Mouse (Mus musculus): ENCODE measurements at regions not wholly inside any gene's neighbourhood (a gene's known extent, or its start where the extent isn't known, plus 50 kb on each side); places are given as distances from the start of the nearest gene placed in this dataset.

DNA sequence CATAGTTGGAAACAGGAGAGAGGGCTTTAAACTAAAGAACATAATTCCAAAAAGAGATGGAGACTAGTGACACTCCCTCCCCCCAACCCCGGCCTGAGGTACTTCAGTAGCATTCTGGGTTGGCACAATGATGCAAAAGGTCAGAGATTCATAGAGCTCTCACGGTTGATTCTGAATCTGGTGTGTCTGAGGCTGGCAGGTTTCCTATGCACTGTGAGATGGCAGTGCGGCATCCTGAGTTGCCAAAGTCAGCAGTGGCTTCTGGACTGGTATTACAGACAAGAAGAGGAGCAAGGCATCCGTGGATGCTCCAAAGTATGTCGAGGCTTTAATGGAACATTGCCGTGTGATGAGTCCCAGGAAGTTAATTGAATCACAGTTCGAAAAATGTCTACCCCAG lies 2791.8 kb upstream of the Gm7489 start:
- DNase-seq (ENCODE audit: inconsistent age in 2 of 2, low spot score in 1 of 2), result no peak

DNA sequence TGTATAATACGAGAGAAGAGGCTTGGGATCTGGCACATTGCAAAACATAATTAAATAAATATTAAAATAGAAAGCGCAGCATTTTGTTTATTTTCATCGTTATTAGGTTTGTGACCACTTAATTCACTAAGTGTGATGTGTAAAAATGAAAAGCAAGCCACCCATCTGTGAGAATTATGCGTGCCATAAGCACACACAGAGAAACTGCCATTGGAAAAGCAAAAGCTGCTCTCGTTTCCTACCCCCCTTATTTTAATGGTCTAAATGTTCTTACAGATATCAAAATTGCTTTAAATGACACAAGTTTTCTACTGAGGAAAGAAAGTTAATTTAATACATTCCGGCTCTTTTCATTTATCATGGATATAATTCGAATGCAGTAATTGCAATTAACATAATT lies 2780.8 kb upstream of the Gm7489 start:
- DNase-seq (ENCODE audit: inconsistent age in 2 of 2, low spot score in 1 of 2), result no peak

DNA sequence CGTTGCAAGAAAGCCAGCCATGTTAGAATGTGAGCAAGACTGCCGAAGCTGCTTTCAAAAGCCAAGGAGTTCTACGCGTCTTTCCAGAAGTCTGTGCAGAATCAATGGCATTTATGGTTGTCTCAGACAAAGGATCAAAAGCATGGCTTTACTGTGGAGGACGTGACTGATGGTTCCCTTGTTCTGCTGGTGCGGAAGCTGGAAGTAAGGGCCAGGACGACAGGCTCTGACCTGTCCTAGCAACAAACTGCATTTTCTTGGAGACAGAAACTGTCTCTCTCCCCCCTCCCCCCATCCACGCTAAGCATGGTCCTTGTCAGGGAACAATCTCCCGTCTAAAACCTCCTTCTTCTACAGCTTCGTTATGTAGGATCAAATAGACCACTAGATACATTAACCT lies 2780.3 kb upstream of the Gm7489 start:
- no peak for DNase-seq (ENCODE audit: inconsistent age in 2 of 2, low spot score in 1 of 2)

DNA sequence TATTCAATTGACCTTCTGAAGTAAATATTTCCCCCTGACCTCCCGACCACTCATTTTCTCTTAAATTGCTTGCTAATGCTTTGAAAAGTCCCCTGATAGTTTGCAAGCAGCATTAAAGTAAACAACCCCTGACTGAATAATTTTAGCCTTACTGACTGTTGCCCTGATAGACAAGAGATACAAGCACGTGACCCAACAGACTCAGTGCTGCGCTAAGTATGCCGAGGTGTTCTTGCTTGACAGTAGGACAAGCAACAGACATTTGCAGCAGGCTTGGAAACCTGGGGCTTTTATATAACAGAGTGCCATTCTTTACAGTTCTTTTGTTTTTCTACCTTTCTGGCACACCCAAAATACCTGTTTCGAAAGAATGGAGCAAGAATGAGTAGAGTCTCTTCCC lies 2779.9 kb upstream of the Gm7489 start:
- no peak for DNase-seq (ENCODE audit: inconsistent age in 2 of 2, low spot score in 1 of 2)

DNA sequence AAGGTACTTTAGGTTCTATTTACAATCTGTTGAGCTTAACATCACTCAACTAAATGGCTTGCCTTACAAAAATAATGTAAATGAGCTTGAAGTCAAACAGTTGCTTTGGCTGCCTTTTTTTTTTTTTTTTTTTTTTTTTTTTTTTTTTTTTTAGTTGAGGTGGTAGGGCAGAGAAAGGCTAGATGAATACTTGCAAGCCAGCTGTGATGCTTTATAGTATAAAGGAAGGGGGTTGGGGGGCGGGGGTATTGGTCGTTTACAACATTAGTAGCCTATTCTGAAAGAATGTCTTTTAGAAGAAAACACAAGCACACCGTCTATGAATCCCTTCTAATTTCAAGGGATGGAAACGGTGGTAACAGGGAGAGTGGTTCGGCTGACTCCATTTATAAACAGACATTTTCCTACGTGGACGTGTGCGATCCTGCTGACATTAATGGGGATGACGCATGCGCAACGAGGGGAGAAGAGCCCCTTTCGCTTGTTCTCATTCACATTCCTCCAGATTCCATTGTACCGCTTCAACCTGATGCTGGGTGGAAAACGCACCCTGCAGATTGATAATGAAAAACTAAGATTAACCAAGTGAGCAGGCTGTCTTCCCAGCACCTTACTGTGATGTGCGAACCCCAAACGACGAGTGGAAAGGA lies 2779.2 kb upstream of the Gm7489 start:
- DNase-seq (ENCODE audit: inconsistent age in 2 of 2, low spot score in 1 of 2), result no peak

DNA sequence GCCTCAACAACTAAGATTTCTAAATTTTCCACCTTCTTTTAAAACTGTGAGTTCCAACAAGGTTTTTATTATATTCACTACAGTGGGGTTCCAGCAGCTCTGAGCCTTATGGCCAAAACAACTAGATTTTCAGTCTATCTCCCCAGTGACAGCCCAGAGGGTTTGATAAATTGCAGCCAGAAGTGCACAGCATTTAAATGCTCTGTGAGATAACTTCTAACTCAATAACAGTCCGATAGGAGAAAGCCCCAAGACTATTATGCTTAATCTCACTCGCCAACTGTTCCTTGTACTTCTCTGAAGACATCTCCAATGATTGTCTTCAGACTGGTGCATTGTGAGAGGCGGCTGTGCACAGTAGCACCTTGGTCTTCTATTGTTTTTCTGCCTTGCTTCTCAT lies 2774.5 kb upstream of the Gm7489 start:
- DNase-seq (ENCODE audit: inconsistent age in 2 of 2, low spot score in 1 of 2), result no peak

DNA sequence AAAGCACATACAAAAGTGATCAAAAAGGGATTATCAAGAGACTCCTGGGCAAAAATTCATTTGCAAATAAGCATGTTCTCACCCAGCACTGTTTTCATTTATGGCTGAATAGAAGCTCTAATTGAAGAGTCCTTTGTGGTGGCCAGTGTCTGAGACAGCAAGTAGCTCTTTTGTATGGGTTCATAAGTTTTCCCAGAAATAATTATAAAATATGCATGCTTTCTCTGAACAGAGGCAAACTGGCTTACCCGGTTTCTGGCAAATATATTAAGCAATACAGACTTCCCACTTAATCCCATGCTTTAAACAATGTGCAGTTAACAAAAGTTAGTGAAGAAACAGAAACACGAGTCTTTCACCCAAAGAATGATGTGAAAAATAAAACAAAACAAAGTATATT lies 2758.8 kb upstream of the Gm7489 start:
- no peak for DNase-seq (ENCODE audit: inconsistent age in 2 of 2, low spot score in 1 of 2)

DNA sequence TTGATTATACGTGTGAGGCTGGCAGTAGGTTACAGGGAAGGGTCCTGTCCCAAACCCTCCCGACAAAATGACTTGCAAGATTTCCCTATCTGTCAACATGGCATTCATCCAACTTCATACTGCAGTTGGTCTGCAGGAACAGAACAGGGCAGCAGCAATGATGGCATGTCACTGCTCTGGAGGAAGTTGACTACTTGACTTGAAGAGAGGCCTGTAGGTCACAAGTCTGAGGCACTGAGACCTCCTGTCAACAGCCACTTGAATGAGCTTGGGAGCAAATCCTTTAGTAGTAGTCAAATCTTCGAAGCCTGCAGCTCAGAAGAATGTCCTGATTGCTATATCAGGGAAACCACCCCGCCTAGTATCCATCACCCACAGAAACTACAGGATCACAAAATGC lies 2753.7 kb upstream of the Gm7489 start:
- DNase-seq (ENCODE audit: inconsistent age in 2 of 2, low spot score in 1 of 2), result no peak

DNA sequence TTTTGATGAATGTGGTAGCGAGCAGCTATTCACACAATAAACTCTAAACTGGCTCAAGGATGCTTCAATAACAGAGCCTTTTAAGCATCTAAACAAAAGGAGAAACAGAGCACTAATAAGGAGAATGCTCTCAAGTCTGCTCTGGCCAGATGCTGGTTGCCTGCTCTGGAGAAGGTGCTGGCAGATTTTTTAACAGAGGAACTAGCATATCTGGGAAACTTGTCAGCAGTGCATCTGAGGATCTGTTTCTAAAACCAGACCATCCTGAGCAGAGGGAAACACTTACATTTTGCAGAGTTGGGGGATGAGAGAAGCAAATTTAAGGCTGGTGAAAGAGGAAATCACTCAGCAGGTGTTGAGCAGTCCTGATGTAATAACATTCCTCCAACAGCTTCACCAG lies 2748.6 kb upstream of the Gm7489 start:
- no peak for DNase-seq (ENCODE audit: inconsistent age in 2 of 2, low spot score in 1 of 2)

DNA sequence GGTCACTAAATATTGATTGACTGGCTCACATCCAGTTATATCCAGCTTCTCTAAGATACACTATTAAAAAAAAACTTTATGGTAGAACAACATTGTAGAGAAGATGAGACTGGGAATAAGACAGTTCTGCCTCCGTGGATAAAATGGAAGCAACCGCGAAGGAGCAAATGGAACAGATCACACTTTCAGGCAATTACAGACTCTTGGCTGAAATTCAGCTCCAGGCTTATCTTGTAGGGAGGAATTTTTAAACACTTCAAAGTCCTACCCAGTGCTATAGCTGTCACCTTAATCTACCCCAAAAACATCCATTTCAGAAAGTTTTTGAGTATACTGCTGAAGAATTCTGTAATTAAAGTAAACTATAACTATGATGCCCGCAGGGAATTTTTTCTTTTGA lies 2745.2 kb upstream of the Gm7489 start:
- no peak for DNase-seq (ENCODE audit: inconsistent age in 2 of 2, low spot score in 1 of 2)

DNA sequence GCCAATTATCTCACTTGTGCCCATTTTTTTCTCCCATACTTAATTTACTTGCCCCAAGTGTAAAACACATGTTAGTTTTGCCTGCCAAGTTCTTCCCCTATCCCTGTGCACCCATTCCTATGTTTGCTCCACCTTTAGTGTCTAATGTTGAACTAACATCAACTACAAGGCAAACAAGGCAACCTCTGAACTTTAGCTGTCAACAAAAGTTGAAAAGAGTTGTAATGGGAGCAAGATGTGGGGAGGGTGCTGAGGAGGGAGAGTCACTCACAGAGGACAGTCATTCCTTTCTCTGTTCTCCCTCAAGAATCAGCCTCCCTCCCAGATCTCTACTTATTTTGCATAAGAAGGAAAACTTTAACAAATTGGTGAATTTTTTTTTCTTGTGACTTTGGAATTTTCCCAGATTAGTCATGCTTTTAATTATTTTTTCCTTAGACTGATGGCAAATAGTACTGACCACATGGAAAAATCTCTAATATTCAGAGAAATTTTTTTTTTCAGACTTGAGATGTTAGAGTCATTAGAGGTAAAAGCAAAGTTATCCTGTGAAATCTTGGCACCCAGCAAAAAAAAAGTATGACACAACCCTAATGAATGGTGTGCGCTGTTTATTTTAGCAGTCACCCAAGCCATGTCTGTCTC lies 2710.6 kb upstream of the Gm7489 start:
- no peak for DNase-seq (ENCODE audit: inconsistent age in 2 of 2, low spot score in 1 of 2)

DNA sequence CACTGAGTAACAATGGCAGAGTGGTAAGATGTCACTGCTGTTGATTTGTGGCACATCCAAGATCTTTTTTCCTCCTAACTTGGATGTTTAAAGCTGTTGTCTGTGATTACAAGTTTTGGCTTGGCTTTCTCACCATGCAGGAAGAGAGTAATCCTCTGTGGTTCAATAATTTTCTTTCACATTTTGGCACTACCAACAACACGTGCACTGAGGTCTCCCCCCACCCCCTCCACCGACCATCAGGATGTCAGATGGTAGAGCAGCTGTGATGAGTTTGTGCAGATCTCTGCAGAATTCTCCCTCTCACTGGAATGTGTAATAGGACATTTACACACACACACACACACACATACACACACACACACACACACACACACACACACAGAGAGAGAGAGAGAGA lies 2708.2 kb upstream of the Gm7489 start:
- DNase-seq (ENCODE audit: inconsistent age in 2 of 2, low spot score in 1 of 2), result no peak

DNA sequence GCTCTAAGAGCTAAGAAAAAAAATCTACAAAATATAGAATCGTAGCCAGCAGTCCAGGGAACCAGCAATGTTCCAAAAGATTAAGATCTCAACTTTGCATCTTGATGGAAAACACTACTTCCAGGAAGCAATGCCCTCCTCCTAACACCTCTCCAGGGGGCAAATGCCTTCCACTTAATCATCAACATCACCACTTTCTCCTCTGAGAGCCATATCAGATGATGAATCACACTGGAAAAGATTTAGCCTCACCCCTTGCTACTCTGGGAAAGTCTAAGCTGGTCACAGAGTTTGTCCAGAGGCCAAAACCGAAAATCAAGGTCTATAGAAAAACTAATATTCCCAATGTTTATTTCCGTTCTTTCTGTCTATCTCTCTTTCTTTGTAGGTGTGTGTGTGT lies 2695.6 kb upstream of the Gm7489 start:
- peak; percentile 15 to 29 for DNase-seq (ENCODE audit: inconsistent age in 2 of 2, low spot score in 1 of 2)

DNA sequence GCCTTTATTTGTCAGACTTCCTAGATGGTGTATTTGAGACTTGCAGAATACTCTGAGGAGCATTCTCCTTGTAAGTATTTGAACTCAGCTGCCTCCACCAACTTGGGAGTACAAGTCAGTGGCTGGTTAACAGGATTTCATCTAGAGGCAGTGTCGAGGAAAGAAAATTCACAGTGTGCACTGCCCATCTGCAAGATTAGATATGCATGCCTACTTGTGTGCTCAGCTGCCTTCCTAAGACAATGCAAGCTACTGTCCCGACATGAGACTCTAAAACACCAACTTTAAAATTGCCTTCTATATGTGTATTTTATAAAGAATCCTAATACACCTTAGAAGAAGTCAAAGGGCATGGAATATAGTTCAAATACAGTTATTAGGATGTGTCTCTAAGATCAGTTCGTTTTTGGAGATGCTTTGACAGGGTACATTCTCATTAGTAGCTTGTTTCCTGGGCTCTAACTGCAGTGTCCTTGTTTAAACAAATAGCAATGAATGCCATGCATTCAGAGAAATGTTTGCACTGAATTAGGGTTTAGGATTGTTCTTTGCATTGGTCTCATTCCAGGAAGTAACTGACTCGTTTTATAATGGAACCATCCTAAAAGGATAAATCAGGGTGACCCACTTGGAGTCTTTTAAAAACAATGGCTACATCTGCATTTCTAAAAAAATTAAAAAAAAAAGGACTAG lies 2687.1 kb upstream of the Gm7489 start:
- DNase-seq (ENCODE audit: inconsistent age in 2 of 2, low spot score in 1 of 2), result no peak

DNA sequence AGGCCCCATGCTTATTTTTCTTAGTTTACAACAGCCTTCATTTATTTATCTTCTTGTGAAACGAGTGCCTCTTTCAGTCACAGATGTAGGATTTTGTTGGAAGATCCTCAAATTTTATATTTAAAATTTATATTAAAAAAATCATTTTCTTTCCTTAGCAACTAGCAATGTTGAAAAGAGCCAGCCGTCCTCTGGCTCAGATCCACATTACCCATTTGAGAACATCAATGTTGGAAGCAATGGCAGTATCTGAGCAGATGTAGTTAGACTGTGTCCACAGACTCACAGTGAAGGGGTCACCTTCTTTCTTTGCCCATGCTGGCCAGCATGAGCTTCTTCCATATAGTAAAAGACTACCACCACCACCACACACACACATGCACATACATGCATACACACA lies 2681.4 kb upstream of the Gm7489 start:
- DNase-seq (ENCODE audit: inconsistent age in 2 of 2, low spot score in 1 of 2), result no peak

DNA sequence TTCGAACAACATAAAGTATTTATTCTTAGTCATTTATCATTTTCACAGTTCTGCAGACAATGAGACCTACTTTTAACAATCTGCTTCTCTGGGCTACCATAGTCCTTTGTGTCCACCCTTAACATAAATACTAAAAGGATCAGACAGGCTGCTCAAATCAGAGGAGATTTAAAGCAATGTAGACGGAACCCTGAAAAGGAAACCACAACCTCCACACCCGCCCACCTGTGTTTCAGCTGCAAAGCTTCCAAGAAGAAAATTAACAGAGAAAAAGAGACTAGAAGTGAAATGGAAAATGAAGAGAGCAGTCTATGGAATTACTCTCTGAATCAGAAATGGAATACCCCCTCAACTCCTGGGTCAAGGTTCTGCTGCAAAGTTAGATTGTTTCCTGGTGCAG lies 2678.7 kb upstream of the Gm7489 start:
- peak in 1 of 2 experiments; percentile 20 for DNase-seq (ENCODE audit: inconsistent age in 2 of 2, low spot score in 1 of 2)

DNA sequence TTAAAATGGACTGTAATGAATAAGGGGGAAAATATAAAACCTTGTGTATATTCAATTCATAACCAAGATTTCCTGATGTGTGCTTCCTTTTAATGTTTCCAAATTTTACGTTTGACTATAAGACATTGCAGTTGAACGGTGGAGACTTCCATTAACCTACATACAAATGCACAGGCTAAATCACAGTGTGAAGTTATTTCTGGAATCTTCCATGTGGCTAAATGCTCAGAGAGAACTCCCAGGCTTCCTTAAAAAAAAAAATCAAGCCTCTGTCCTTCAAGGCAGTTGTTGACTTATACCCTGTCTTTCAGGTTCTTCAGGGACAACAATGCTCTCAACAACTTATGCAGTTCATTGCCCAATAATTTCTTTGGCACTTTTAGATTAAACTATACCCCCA lies 2677.9 kb upstream of the Gm7489 start:
- no peak for DNase-seq (ENCODE audit: inconsistent age in 2 of 2, low spot score in 1 of 2)

DNA sequence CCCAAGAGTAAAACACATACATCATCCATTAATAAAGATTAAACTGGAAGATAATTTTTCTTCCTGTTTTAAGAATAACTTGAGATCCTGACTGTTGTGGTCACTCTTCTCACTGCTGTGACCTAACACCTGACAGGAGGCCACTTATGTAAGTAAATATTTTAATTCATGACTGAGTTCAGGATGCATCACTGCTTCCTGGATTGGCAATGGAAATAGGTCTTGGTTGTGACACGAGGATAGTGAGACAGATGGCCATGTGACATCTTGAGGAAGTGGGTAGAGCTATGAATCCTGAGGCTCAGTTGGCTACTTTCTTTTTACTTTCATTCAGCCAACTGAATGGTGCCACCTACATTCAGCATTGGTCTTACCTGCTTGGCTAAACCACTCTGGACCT lies 2649.8 kb upstream of the Gm7489 start:
- DNase-seq (ENCODE audit: inconsistent age in 2 of 2, low spot score in 1 of 2), result no peak

DNA sequence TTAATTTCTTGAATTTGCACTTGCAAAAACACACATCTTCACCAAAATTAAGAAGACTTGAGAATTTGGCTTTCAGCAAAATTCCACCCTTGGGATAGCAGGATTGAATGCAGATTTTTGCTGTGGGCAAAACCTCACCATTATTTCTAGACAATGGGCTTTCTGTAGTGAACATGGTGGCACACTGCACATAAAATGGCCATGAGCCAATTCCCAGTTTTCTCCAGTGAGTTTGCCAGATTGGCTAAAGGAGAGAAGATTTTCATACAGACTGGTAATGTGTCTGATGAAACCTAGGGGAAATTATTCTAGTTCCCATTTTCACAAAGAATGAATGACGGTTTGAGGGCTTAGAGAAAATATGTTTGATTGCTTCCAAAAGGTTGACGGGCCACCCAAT lies 2640.1 kb upstream of the Gm7489 start:
- no peak for DNase-seq (ENCODE audit: inconsistent age in 2 of 2, low spot score in 1 of 2)

DNA sequence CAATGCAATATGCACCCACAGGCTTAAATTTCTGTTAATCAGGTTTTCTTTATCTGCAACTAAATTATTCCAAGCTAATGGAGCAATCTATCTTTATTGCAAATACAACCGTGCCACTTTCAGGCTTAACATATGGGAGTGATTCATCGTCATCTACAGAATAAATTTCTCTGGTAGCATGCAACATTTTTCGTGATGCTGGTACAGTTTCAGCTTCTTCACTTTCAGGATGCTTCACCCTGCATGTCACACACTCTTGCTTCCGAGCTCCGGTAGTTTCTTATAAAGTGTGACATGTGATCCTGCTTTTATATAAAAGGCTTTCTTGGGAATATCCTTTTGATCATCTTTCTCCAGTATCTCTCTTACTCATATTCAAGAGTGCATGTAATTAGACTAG lies 2637.4 kb upstream of the Gm7489 start:
- DNase-seq (ENCODE audit: inconsistent age in 2 of 2, low spot score in 1 of 2), result no peak

DNA sequence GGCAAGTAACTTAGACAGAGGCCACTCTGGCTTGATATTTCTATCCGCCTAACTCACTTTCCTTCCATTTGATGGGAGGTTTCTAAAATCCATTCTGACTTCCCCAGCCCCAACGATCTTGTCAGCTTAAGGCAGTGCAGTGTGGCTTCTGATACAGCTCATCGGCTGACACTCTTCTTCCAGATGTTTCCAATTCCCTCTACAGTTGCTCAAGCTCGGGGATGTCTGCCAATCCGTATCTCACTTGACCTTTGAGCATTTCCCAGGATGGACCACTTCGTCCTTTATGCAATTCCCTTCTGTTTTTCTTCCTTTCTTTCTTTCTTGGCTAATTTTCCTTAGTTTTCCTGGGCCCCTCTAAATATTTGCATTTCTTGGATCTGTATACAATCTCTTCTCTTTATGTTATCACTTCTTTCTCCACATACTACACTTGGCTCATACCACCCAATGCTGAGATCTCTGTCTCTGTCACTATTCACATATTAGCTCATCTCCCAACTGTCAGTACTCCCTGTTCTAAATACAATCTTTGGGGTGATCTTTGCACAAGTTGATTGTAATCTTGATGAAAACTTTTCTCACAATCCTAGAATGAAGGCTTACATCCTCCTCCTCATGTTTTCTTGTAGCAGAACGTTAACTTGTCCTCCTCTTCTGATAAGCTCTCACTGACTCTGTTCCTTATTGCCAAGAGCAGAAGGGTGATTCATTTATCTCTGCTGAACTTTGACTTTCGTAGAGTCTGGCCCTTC lies 2636.5 kb upstream of the Gm7489 start:
- DNase-seq (ENCODE audit: inconsistent age in 2 of 2, low spot score in 1 of 2), result peak in 1 of 2 experiments; percentile 24

DNA sequence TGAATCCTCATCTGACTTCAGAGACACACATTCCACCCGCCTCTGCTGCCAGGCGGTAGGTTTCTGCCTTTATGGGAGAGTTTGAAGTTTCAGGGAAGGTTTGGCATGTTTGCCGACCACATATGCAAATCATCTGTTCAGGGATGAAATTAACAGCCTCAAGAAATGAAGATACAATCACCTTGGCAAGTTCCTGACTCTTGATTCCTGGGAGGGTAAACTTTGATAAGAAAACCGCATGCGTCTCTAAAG lies 2636.0 kb upstream of the Gm7489 start:
- no peak for DNase-seq (ENCODE audit: inconsistent age in 2 of 2, low spot score in 1 of 2)

Data from adrenal gland, adult (tissue).